Mouse (Mus musculus) retina, adult 2 months (tissue): Measurements from ENCODE around the gene Gm6812.
"Not testable (repeated sequence)": the region's sequence is repeated elsewhere in the genome, so short reads cannot be mapped to it uniquely, and the experiment has no call there.

Experiments used
- DNase-seq: peaks from one replicate; pipeline ENCODE4 v3.0.0-alpha.2; 2012; ENCODE audit warnings: low read depth, low spot score

The Gm6812 gene

DNA sequence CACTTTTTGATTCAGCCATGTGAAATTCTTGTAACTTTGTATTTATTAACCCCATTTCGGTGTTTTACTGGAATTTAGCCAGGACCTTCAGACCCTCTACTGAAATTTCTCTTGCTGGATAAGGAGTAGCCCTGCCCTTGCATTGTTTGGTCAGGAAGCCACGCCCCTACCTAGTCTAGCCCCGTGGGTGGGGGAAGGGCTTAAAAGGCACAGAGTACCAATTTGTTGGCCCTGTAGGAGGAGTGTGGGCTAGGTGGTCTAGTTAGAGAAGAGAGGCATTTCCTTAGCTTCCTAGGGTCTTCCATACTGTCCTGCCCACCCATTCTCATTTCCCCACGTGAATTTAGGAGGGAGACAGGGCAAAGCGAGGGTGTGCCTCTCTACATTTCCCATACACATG lies at the start of gene Gm6812:
Gene Gm6812 (minus strand): TSS at position 101 of the 400 bp plus-strand sequence.
- DNase-seq = not testable (repeated sequence)

DNA sequence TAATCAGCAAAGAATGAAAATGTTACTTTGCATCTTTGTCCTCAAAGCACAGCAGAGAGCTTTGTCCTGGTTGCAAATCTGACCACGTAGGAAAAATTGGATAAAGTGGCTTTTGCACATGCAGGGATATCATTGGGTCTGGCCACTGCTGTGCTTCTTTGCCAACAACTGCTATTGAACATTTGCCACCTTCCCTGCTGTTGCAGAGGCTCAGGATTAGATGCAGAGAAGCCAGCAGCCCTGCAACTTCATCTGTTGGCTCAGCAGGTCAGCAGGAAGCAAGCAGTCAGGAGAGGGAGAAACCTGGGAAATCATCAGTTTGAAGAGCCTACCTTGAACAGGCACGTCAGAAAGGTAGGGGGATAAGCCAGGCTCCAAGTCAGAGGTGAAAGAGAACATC lies 27.7 kb downstream of the Gm6812 start:
- DNase-seq = no peak
